Mouse (Mus musculus) myocyte (in vitro differentiated cells): ENCODE data around the gene Dpy19l3.

Experiments used
- E2F4 ChIP-seq: IDR thresholded peaks from one replicate; pipeline ENCODE4 v1.6.1; 2011; ENCODE audit warnings: mild to moderate bottlenecking, control low read depth, moderate library complexity; ENCODE audit not compliant: insufficient read depth
- MAX ChIP-seq: IDR thresholded peaks from one replicate; pipeline ENCODE4 v1.6.1; 2011; ENCODE audit warnings: low read depth, mild to moderate bottlenecking, control low read depth
- POLR2A ChIP-seq: IDR thresholded peaks from one replicate; pipeline ENCODE4 v1.6.1; 2011; ENCODE audit warnings: low read depth, mild to moderate bottlenecking, control low read depth, moderate library complexity; ENCODE audit not compliant: insufficient read length
- SRF ChIP-seq: IDR thresholded peaks from one replicate; pipeline ENCODE4 v1.6.1; 2011; ENCODE audit warnings: low read depth; ENCODE audit not compliant: control insufficient read depth, insufficient read length

- TF ChIP-seq MAX (no peak), SRF (no peak), POLR2A (no peak), E2F4 (no peak)
These were observed 6.8 kb downstream of the Dpy19l3 start for GRCm38 (mm10) chr7:35747397-35747964.
